Mouse (Mus musculus): ENCODE results near the gene Mrpl54.
"Not testable (repeated sequence)": the region's sequence is repeated elsewhere in the genome, so short reads cannot be mapped to it uniquely, and the experiment has no call there.

Mrpl54 gene

GRCm38 (mm10) chr10:81229735-81230437 lies 36.8 kb downstream of the Mrpl54 start:
- DNase-seq (ENCODE audit: low read depth), result peak; percentile 56

DNA sequence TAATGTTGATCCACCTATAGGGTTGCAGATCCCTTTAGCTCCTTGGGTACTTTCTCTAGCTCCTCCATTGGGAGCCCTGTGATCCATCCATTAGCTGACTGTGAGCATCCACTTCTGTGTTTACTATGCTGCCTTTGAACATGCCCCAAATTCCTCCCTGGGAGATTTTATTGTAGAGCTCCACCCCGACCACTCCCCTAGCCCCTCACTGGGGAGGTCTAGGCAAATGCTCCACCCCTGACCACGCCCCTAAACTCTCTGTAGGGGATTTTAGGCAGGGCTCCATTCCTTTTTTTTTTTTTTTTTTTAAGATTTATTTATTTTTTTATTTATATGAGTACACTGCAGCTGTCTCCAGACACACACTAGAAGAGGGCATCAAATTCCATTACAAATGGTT lies 43.0 kb downstream of the Mrpl54 start:
- DNase-seq (ENCODE audit: low read depth), result not testable (repeated sequence)

DNA sequence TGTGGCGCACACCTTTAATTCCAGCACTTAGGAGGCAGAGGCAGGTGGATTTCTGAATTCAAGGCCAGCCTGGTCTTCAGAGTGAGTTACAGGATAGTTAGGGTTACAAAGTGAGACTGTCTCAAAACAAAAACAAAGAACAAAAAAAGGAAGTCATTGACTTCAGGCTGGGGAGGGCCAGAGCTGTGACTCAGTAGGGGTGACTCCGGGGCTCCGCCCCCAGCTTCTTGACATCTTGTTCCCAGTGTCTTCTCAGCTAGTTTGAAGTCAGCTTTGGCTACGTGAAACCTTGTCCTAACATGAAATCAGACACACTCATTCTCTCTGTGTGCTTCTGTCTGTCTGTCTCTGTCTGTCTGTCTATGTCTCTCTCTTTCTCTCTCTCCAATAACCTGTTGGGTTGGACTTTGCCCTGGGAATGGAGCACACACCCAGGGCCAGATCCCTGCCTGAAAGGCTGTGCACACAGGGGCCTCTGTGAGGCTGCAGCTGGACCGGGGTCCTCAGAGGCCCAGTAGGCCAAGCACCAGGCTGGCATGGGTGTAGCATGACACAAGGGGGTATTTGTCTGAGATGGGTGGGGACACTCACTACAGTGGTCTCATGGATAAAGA lies 45.2 kb downstream of the Mrpl54 start:
- DNase-seq (ENCODE audit: low read depth), result no peak

GRCm38 (mm10) chr10:81217964-81218363 lies 48.8 kb downstream of the Mrpl54 start:
- DNase-seq (ENCODE audit: low read depth), result peak; percentile 87

DNA sequence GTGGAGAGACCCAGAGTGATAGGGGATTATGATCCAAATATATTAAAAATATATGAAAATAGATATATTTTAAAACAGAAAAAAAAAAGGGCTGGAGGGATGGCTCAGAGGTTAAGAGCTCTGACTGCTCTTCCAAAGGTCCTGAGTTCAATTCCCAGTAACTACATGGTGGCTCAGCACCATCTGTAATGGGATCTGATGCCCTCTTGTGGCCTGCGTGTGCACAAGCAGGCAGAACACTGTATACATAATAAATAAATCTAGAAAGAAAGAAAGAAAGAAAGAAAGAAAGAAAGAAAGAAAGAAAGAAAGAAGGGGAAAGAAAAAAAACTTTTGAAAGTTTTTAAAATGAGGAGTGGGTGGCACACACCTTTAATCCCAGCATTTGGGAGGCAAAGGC lies 49.5 kb downstream of the Mrpl54 start:
- peak; percentile 70 for DNase-seq (ENCODE audit: low read depth)

- no peak for DNase-seq (ENCODE audit: low read depth)
Measured at GRCm38 (mm10) chr10:81216810-81217209, 49.9 kb downstream of the Mrpl54 start.

GRCm38 (mm10) chr10:81216260-81216659 lies 50.5 kb downstream of the Mrpl54 start:
- no peak for DNase-seq (ENCODE audit: low read depth)

Data from naive thymus-derived CD4-positive, alpha-beta T cell, adult 2 months (primary cell).